Mouse (Mus musculus) liver, embryonic 16.5 days (tissue): ENCODE measurements around the gene S100a16. TPM values are rescaled to one million over a fixed set of nuclear protein-coding genes. Genes with fewer than 3 reads are reported as not detected.

ENCODE experiments used
- ATAC-seq: fragments of 200-750 bp; cut with Nextera tagmentation; 2 replicates; pipeline ENCODE4 v1.8.0; 2017; ENCODE audit warnings: low read depth, mild to moderate bottlenecking, moderate number of reproducible peaks, moderate library complexity
- H3K27ac ChIP-seq: fragments of 300-500 bp; sonication (generic); 2 replicates; pipeline ENCODE4 v1.5.1; 2014; ENCODE audit warnings: mild to moderate bottlenecking, low read length
- H3K27me3 ChIP-seq: fragments of 300-500 bp; sonication (generic); 2 replicates; pipeline ENCODE4 v1.6.1; 2014; ENCODE audit warnings: low read depth, low read length, mixed read lengths; ENCODE audit not compliant: control insufficient read depth, insufficient read depth
- H3K36me3 ChIP-seq: fragments of 300-500 bp; sonication (generic); 2 replicates; pipeline ENCODE4 v1.6.1; 2014; ENCODE audit warnings: mild to moderate bottlenecking; ENCODE audit not compliant: control insufficient read depth, insufficient read depth
- H3K4me1 ChIP-seq: fragments of 300-500 bp; sonication (generic); 2 replicates; pipeline ENCODE4 v1.6.1; 2014; ENCODE audit warnings: low read depth, low read length, mixed read lengths; ENCODE audit not compliant: control insufficient read depth
- H3K4me2 ChIP-seq: fragments of 300-500 bp; sonication (generic); 2 replicates; pipeline ENCODE4 v1.6.1; 2014; ENCODE audit warnings: low read depth, low read length, mixed read lengths
- H3K4me3 ChIP-seq: fragments of 300-500 bp; sonication (generic); 2 replicates; pipeline ENCODE4 v1.5.1; 2014; ENCODE audit warnings: low read depth, mild to moderate bottlenecking, low read length
- H3K9ac ChIP-seq: fragments of 300-500 bp; sonication (generic); 2 replicates; pipeline ENCODE4 v1.6.1; 2014; ENCODE audit warnings: low read depth, low read length
- H3K9me3 ChIP-seq: fragments of 300-500 bp; sonication (generic); replicated peaks from 2 replicates; pipeline ENCODE4 v1.6.1; 2016; ENCODE audit warnings: low read length; ENCODE audit not compliant: control insufficient read depth
- WGBS: fragments of 180-500 bp; shearing (Covaris S2); extraction: QIAGEN DNeasy Blood & Tissue Kit; methylation state at CpG from one replicate; pipeline ENCODE4 v1.1.7; 2014; ENCODE audit not compliant: insufficient replicate concordance; 5-methylcytosine and 5-hydroxymethylcytosine counted together
- polyA plus RNA-seq: library from polyadenylated mRNA; unstranded; fragments of >200 nt; fragmentation: Nextera tagmentation; extraction: Ambion mirVana; gene quantifications from 2 replicates; pipeline ENCODE4 v1.2.1, GENCODE M21; 2015

S100a16 gene
- polyA plus RNA-seq, 1 experiment from 2014 or later, result 34.8 TPM

DNA sequence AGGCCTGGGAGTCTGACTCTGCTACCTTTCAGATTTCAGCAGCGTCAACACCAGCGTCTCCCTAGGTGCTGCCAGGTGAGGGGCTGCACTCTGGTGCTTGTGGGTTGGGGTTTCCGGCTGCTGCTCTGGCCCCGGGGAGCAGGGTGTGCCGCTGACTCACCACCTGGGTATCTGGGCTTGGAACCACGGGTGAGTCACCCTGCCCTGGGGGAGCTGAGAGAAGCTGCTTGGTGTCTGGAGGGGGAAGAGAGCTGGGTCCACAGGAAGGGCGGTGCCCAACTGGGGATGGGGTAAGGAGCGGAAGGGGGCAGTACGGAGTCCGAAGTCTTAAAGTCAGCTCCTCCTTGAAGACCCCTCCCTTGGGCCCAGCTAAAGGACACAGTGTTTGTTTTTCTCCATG, 49.9 kb downstream of the S100a16 start:
- ATAC-seq, result peak; percentile 61
- WGBS, result 16% methylated on average over 10 of the region's 10 CpGs
- H3K27ac ChIP-seq, result peak overlapping the region; percentile 46
- no peaks in the 10 kb centered on the region; the same call in 1 of the 2 replicates for H3K4me1 ChIP-seq
- H3K27me3 ChIP-seq, result no peaks in the 10 kb centered on the region
- no peak overlapping the region for H3K9ac ChIP-seq
- H3K4me3 ChIP-seq, result no peak overlapping the region
- H3K9me3 ChIP-seq, result no peaks in the 10 kb centered on the region
- peak overlapping the region; percentile 16; the same call in 1 of the 2 replicates for H3K4me2 ChIP-seq
- no peaks in the 10 kb centered on the region for H3K36me3 ChIP-seq

DNA sequence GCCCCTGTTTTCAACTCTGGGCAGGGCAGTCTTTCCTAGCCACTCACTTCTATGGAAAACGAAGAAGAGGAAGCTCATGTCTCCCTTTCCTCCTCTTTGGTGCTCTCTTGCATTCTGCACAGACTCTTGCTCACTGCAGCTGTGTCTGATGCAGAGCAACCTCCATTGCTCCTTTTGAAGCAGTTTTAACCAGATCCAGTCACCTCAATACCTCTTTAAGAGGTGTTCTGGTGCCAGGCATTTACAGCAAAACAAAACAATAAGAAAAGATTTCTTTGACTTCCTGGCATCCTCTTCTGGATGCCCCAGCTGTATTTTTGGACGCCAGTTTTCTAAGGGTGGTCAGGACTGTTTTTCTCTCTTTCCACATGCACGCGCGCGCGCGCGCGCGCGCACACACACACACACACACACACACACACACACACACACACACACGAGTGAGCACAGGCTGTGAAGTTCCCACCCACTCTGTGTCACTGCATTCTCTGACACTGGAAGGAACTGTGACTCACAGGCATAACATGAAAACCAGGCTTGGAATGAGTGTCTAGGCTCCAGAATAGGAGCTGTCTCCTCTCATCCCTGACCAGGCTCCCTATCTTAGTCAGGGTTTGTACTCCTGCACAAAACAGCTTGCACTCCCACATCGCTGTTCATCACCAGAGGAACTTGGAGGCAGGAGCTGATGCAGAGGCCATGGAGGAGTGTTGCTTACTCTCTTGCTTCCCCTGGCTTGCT, 50.5 kb downstream of the S100a16 start:
- 76% methylated on average over 14 of the region's 14 CpGs for WGBS
- H3K4me2 ChIP-seq, result peak overlapping the region; percentile 16; the same call in 1 of the 2 replicates

DNA sequence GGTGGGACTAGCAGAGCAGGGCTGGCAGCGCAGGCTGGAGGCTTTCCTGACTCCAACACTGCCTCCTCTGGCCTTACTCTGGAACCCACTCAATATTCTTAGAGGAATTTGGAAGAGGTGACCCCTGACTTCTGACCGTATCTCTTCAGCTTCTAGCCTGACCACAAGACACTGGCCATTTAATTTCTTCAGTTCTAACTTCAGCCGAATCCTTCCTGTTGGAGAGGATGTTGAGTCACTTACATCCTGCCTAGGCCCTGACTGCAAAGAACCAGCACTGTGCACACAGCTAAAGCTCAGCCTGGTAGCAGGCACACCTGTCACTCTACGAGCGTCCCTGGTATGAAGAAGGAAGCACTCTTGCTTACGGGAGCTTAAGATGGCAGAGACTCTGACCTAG, 52.3 kb downstream of the S100a16 start:
- H3K9me3 ChIP-seq, result no peaks in the 10 kb centered on the region
- ATAC-seq, result 0 out of 2 replicates have a peak, but pooled peaks have one; percentile 27
- 39% methylated on average over 6 of the region's 6 CpGs for WGBS
- no peak overlapping the region for H3K4me2 ChIP-seq
- H3K4me3 ChIP-seq, result no peak overlapping the region
- no peaks in the 10 kb centered on the region for H3K36me3 ChIP-seq
- no peak overlapping the region for H3K9ac ChIP-seq
- H3K27ac ChIP-seq, result peak overlapping the region; percentile 47; the same call in 1 of the 2 replicates
- no peaks in the 10 kb centered on the region for H3K27me3 ChIP-seq
- no peaks in the 10 kb centered on the region; the same call in 1 of the 2 replicates for H3K4me1 ChIP-seq

More for the DNA sequence above, 50.5 kb downstream of the S100a16 start:
- H3K36me3 ChIP-seq, result no peaks in the 10 kb centered on the region
- no peaks in the 10 kb centered on the region for H3K9me3 ChIP-seq
- H3K27ac ChIP-seq, result peak overlapping the region; percentile 46
- no peak for ATAC-seq
- no peaks in the 10 kb centered on the region for H3K27me3 ChIP-seq
- no peak overlapping the region for H3K4me3 ChIP-seq
- no peak overlapping the region for H3K9ac ChIP-seq
- H3K4me1 ChIP-seq, result no peaks in the 10 kb centered on the region; the same call in 1 of the 2 replicates

DNA sequence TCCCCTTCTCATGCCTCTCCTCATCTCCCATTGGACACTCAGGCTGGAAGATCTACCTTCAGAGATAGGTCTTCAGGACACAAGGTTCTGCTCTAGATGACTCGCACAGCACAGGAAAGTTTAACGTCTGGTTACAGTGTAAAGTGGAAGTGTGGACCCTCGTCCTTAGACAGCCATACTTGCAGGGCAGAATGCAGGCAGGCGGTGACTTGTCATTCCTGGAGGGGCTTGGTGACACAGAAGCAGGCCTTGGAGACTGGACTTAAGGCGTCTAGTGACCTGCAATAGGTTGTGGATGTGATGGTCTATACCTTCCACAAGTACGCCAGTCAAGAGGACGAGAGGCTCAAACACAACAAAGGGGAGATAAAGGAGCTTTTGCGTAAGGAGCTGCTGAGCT, 52.9 kb downstream of the S100a16 start, which contains the start of gene S100a2:
TSS of gene S100a2 (plus strand) at position 301 of the 400 bp plus-strand sequence.
- H3K4me1 ChIP-seq, result no peaks in the 10 kb centered on the region; the same call in 1 of the 2 replicates
- H3K36me3 ChIP-seq, result no peaks in the 10 kb centered on the region
- ATAC-seq, result no peak
- no peak within 1 kb of the TSS for H3K4me2 ChIP-seq
- no peaks in the 10 kb centered on the region for H3K9me3 ChIP-seq
- no peak within 1 kb of the TSS for H3K4me3 ChIP-seq
- WGBS, result 53% methylated on average over 8 of the region's 8 CpGs
- H3K27me3 ChIP-seq, result no peaks in the 10 kb centered on the region
- H3K27ac ChIP-seq, result peak within 1 kb of the TSS; percentile 47; the same call in 1 of the 2 replicates
- H3K9ac ChIP-seq, result no peak within 1 kb of the TSS

Other genes starting within 250 kb of the S100a16 start
- 3.2 and 3.9 TPM in 2 replicates for gene Gatad2b, start 244.1 kb upstream of the S100a16 start, polyA plus RNA-seq
- gene Slc27a3, start 147.3 kb upstream of the S100a16 start, polyA plus RNA-seq, result 1.1 and 1.5 TPM in 2 replicates
- gene Ints3, start 103.6 kb upstream of the S100a16 start, polyA plus RNA-seq, result 6.7 and 7.2 TPM in 2 replicates
- gene Npr1, start 71.4 kb upstream of the S100a16 start, polyA plus RNA-seq, result 4.1 and 4.3 TPM in 2 replicates
- 44.8 and 48.7 TPM in 2 replicates for gene Ilf2, start 61.1 kb upstream of the S100a16 start, polyA plus RNA-seq
- gene Snapin, start 46.2 kb upstream of the S100a16 start, polyA plus RNA-seq, result 17.8 and 18.2 TPM in 2 replicates
- 38.8 and 41.2 TPM in 2 replicates for gene Chtop, start 27.8 kb upstream of the S100a16 start, polyA plus RNA-seq
- 26.5 and 33.8 TPM in 2 replicates for gene S100a1, start 22.9 kb upstream of the S100a16 start, polyA plus RNA-seq
- gene S100a13, start 22.8 kb upstream of the S100a16 start, polyA plus RNA-seq, result 18.9 and 19.6 TPM in 2 replicates
- gene S100a14, start 10.4 kb upstream of the S100a16 start, polyA plus RNA-seq, result 0.09 TPM in 1 of 2 replicates, not detected in the other
- not detected in 2 replicates for gene S100a3, start 23.3 kb downstream of the S100a16 start, polyA plus RNA-seq
- not detected in 2 replicates for gene S100a2, start 53.0 kb downstream of the S100a16 start, polyA plus RNA-seq
- not detected in 2 replicates for gene Gm42674, start 64.7 kb downstream of the S100a16 start, polyA plus RNA-seq
- gene S100a4, start 66.5 kb downstream of the S100a16 start, polyA plus RNA-seq, result 2.2 and 2.5 TPM in 2 replicates
- not detected in 2 replicates for gene S100a5, start 71.3 kb downstream of the S100a16 start, polyA plus RNA-seq
- 18.6 and 18.7 TPM in 2 replicates for gene S100a6, start 75.6 kb downstream of the S100a16 start, polyA plus RNA-seq
- gene S100a7a, start 116.8 kb downstream of the S100a16 start, polyA plus RNA-seq, result 0.06 TPM in 1 of 2 replicates, not detected in the other
- 2,698 and 2,791 TPM in 2 replicates for gene S100a8, start 131.7 kb downstream of the S100a16 start, polyA plus RNA-seq
- gene S100a9, start 158.5 kb downstream of the S100a16 start, polyA plus RNA-seq, result 1,737 and 1,805 TPM in 2 replicates
- gene Pglyrp4, start 189.7 kb downstream of the S100a16 start, polyA plus RNA-seq, result 0.06 TPM in 1 of 2 replicates, not detected in the other
- not detected in 2 replicates for gene Gm5849, start 240.6 kb downstream of the S100a16 start, polyA plus RNA-seq